Mouse (Mus musculus) heart, embryonic 10.5 days (tissue): Measurements from ENCODE around the gene B230118H07Rik. TPM values are rescaled to one million over a fixed set of nuclear protein-coding genes. Genes with fewer than 3 reads are reported as not detected.

Experiments
- DNase-seq: peaks from one replicate; pipeline ENCODE4 v3.0.0-alpha.2; 2017; ENCODE audit warnings: low spot score
- H3K27ac ChIP-seq: fragments of 300-500 bp; sonication (generic); 2 replicates; pipeline ENCODE4 v1.5.1; 2016; ENCODE audit warnings: mild to moderate bottlenecking
- H3K27me3 ChIP-seq: fragments of 300-500 bp; sonication (generic); 2 replicates; pipeline ENCODE4 v1.6.1; 2016; ENCODE audit warnings: mild to moderate bottlenecking; ENCODE audit not compliant: poor library complexity, insufficient read depth, severe bottlenecking
- H3K36me3 ChIP-seq: fragments of 300-500 bp; sonication (generic); 2 replicates; pipeline ENCODE4 v1.6.1; 2016; ENCODE audit warnings: mild to moderate bottlenecking, moderate library complexity
- H3K4me1 ChIP-seq: fragments of 300-500 bp; sonication (generic); 2 replicates; pipeline ENCODE4 v1.6.1; 2016; ENCODE audit warnings: mild to moderate bottlenecking
- H3K4me3 ChIP-seq: fragments of 300-500 bp; sonication (generic); 2 replicates; pipeline ENCODE4 v1.5.1; 2016; ENCODE audit warnings: mild to moderate bottlenecking, moderate library complexity
- H3K9me3 ChIP-seq: fragments of 300-500 bp; sonication (generic); 2 replicates; pipeline ENCODE4 v1.6.1; 2016; ENCODE audit warnings: mild to moderate bottlenecking, moderate library complexity
- WGBS: fragments of 180-500 bp; shearing (Covaris S2); methylation state at CpG from one replicate; pipeline ENCODE4 v1.1.7; 2016; 5-methylcytosine and 5-hydroxymethylcytosine counted together
- polyA plus RNA-seq: library from polyadenylated mRNA; unstranded; fragments of >200 nt; fragmentation: Nextera tagmentation; extraction: Ambion mirVana; gene quantifications from 2 replicates; pipeline ENCODE4 v1.2.1, GENCODE M21; 2016

The B230118H07Rik gene
- polyA plus RNA-seq, 1 experiment from 2014 or later, result 50.9 TPM

GRCm38 (mm10) chr2:101525091-101525490 is 124.2 kb downstream of the B230118H07Rik start:
- Histone ChIP-seq H3K4me3 (no peak overlapping the region), H3K27ac (no peak overlapping the region), H3K27me3 (no peaks in the 10 kb centered on the region), H3K4me1 (no peaks in the 10 kb centered on the region), H3K36me3 (no peaks in the 10 kb centered on the region), H3K9me3 (no peaks in the 10 kb centered on the region)
- 81% methylated on average over 4 of the region's 4 CpGs for WGBS
- DNase-seq, result no peak

GRCm38 (mm10) chr2:101520503-101520902 is 128.8 kb downstream of the B230118H07Rik start:
- H3K4me3 ChIP-seq, result no peak overlapping the region
- no peak overlapping the region for H3K27ac ChIP-seq
- H3K36me3 ChIP-seq, result no peaks in the 10 kb centered on the region
- no peaks in the 10 kb centered on the region for H3K4me1 ChIP-seq
- DNase-seq, result no peak
- no peaks in the 10 kb centered on the region for H3K9me3 ChIP-seq
- no peaks in the 10 kb centered on the region for H3K27me3 ChIP-seq
- 72% methylated on average over 1 of the region's 1 CpGs for WGBS

GRCm38 (mm10) chr2:101519928-101520327 is 129.4 kb downstream of the B230118H07Rik start:
- H3K36me3 ChIP-seq, result no peaks in the 10 kb centered on the region
- H3K4me1 ChIP-seq, result no peaks in the 10 kb centered on the region
- no peaks in the 10 kb centered on the region for H3K9me3 ChIP-seq
- H3K27ac ChIP-seq, result no peak overlapping the region
- WGBS, result 85% methylated on average over 1 of the region's 1 CpGs
- DNase-seq, result no peak
- H3K4me3 ChIP-seq, result no peak overlapping the region
- no peaks in the 10 kb centered on the region for H3K27me3 ChIP-seq

Other genes starting within 250 kb of the B230118H07Rik start
- not detected in 2 replicates for gene Rag2, start 24.8 kb downstream of the B230118H07Rik start, polyA plus RNA-seq
- not detected in 2 replicates for gene Rag1, start within 50 bp of the B230118H07Rik start, polyA plus RNA-seq
- 8.9 and 9.0 TPM in 2 replicates for gene Traf6, start 28.9 kb upstream of the B230118H07Rik start, polyA plus RNA-seq
- 13.0 and 15.1 TPM in 2 replicates for gene Prr5l, start 233.5 kb upstream of the B230118H07Rik start, polyA plus RNA-seq
- gene Commd9, start 236.7 kb upstream of the B230118H07Rik start, polyA plus RNA-seq, result 55.5 and 62.2 TPM in 2 replicates